Mouse (Mus musculus): ENCODE measurements around the gene Psma6. TPM values are rescaled to one million over a fixed set of nuclear protein-coding genes. Genes with fewer than 3 reads are reported as not detected.
A peak's percentile ranks its signal among the peaks of the same experiment; 100 is the strongest.

Gene Psma6
- polyA plus RNA-seq, 1 experiment from 2014 or later, result 418 TPM

DNA sequence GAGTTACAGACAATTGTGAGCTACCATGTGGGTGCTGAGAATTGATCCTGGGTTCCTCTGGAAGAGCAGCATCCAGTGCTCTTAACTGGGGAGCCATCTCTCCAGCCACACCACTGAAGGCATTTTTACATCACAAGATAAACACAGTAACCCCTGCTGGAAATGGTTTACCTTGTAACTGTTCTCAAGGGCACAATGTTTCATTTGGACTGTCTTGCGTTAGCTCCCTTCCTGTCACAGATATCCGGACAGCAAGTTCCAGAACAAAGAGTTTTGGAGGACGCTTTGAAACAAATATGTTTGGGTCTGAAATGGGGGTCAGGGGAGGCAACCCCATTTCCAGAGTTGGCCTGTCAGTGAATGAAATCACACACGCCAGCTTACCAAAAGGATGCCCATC is 61.6 kb downstream of the Psma6 start:
- no peak overlapping the region for H3K4me3 ChIP-seq (ENCODE audit: low read length)
- no peaks in the 10 kb centered on the region for H3K27me3 ChIP-seq (ENCODE audit: insufficient read depth, low read length)
- H3K4me1 ChIP-seq (ENCODE audit: insufficient read depth, low read length), result peaks cover 38% of the 10 kb centered on the region
- H3K9me3 ChIP-seq (ENCODE audit: low read length), result no peaks in the 10 kb centered on the region
- no peak overlapping the region for H3K27ac ChIP-seq (ENCODE audit: low read length)
- 60% methylated on average over 4 of the region's 4 CpGs for WGBS
- no peaks in the 10 kb centered on the region for H3K36me3 ChIP-seq (ENCODE audit: insufficient read depth, low read length)
- no peak overlapping the region for H3K9ac ChIP-seq (replicated peaks; ENCODE audit: low read length)
- no peak overlapping the region for H3K4me2 ChIP-seq (replicated peaks; ENCODE audit: low read depth, low read length)
- no peak for ATAC-seq (ENCODE audit: low FRiP score, low TSS enrichment)

GRCm38 (mm10) chr12:55446366-55446745 is 62.3 kb downstream of the Psma6 start:
- H3K4me3 ChIP-seq (ENCODE audit: low read length), result no peak overlapping the region
- no peaks in the 10 kb centered on the region for H3K27me3 ChIP-seq (ENCODE audit: insufficient read depth, low read length)
- ATAC-seq (ENCODE audit: low FRiP score, low TSS enrichment), result peak; percentile 5; the same call in 1 of the 2 replicates
- no peaks in the 10 kb centered on the region for H3K9me3 ChIP-seq (ENCODE audit: low read length)
- H3K4me2 ChIP-seq (replicated peaks; ENCODE audit: low read depth, low read length), result no peak overlapping the region
- 85% methylated on average over 4 of the region's 4 CpGs for WGBS
- H3K9ac ChIP-seq (replicated peaks; ENCODE audit: low read length), result peak overlapping the region; percentile 17; the same call in 1 of the 2 replicates
- H3K4me1 ChIP-seq (ENCODE audit: insufficient read depth, low read length), result peaks cover 40% of the 10 kb centered on the region
- no peaks in the 10 kb centered on the region for H3K36me3 ChIP-seq (ENCODE audit: insufficient read depth, low read length)
- H3K27ac ChIP-seq (ENCODE audit: low read length), result peak overlapping the region; percentile 85

- H3K9me3 ChIP-seq (ENCODE audit: low read length), result no peaks in the 10 kb centered on the region
- ATAC-seq (ENCODE audit: low FRiP score, low TSS enrichment), result peak; percentile 60
- no peak overlapping the region for H3K4me2 ChIP-seq (replicated peaks; ENCODE audit: low read depth, low read length)
- WGBS, result 22% methylated on average over 13 of the region's 13 CpGs
- no peaks in the 10 kb centered on the region for H3K27me3 ChIP-seq (ENCODE audit: insufficient read depth, low read length)
- H3K36me3 ChIP-seq (ENCODE audit: insufficient read depth, low read length), result no peaks in the 10 kb centered on the region
- peaks cover 40% of the 10 kb centered on the region for H3K4me1 ChIP-seq (ENCODE audit: insufficient read depth, low read length)
- H3K9ac ChIP-seq (replicated peaks; ENCODE audit: low read length), result peak overlapping the region; percentile 17; the same call in 1 of the 2 replicates
- peak overlapping the region; percentile 85 for H3K27ac ChIP-seq (ENCODE audit: low read length)
- no peak overlapping the region for H3K4me3 ChIP-seq (ENCODE audit: low read length)
Observed at GRCm38 (mm10) chr12:55446746-55447395, 62.8 kb downstream of the Psma6 start.

GRCm38 (mm10) chr12:55447396-55447760 is 63.4 kb downstream of the Psma6 start:
- 65% methylated on average over 11 of the region's 11 CpGs for WGBS
- H3K9ac ChIP-seq (replicated peaks; ENCODE audit: low read length), result no peak overlapping the region
- H3K36me3 ChIP-seq (ENCODE audit: insufficient read depth, low read length), result no peaks in the 10 kb centered on the region
- no peak overlapping the region for H3K4me2 ChIP-seq (replicated peaks; ENCODE audit: low read depth, low read length)
- H3K27ac ChIP-seq (ENCODE audit: low read length), result peak overlapping the region; percentile 85
- no peak overlapping the region for H3K4me3 ChIP-seq (ENCODE audit: low read length)
- no peak for ATAC-seq (ENCODE audit: low FRiP score, low TSS enrichment)
- H3K9me3 ChIP-seq (ENCODE audit: low read length), result no peaks in the 10 kb centered on the region
- no peaks in the 10 kb centered on the region for H3K27me3 ChIP-seq (ENCODE audit: insufficient read depth, low read length)
- peaks cover 44% of the 10 kb centered on the region for H3K4me1 ChIP-seq (ENCODE audit: insufficient read depth, low read length)

DNA sequence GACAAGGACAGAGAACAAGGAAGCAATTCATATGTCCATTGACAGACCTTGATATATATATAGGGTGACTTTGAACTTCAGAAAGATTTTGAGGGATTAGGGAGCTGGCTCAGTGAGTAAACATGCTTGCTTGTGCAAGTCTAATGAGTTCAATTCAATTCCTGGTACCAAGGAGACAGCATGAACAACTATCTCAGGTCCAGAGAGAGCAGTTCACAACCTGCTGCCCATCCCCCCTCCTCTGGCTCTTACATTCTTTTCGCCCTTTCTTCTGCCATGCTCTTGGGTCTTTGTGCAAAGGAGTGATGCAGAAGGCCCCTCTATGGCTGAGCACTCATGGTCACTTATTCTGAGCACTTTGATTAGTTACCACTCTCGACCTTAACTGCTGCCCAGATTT is 64.4 kb downstream of the Psma6 start:
- Histone ChIP-seq H3K9ac (replicated peaks; ENCODE audit: low read length) (no peak overlapping the region), H3K36me3 (ENCODE audit: insufficient read depth, low read length) (no peaks in the 10 kb centered on the region), H3K4me1 (ENCODE audit: insufficient read depth, low read length) (peaks cover 48% of the 10 kb centered on the region), H3K27me3 (ENCODE audit: insufficient read depth, low read length) (no peaks in the 10 kb centered on the region), H3K4me2 (replicated peaks; ENCODE audit: low read depth, low read length) (no peak overlapping the region), H3K4me3 (ENCODE audit: low read length) (no peak overlapping the region), H3K27ac (ENCODE audit: low read length) (no peak overlapping the region), H3K9me3 (ENCODE audit: low read length) (no peaks in the 10 kb centered on the region)
- no peak for ATAC-seq (ENCODE audit: low FRiP score, low TSS enrichment)
- 87% methylated on average over 2 of the region's 2 CpGs for WGBS

DNA sequence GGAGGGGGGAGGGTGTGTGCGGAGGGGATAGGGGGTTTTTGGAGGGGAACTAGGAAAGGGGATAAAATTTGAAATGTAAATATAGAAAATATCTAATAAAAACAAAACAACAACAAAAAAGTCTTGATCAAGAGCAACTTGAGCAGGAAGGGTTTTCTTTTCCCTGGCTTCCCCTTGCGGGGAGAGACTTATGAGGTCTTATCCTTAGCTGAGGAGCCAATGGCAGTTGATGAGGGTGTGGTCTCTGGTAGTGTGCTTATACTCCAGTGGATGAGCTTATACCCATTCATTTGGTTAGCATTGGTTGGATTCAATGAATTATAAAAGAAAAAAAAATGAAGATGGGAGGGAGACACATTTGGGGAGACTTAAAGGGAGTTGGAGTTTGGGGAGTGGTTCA is 65.0 kb downstream of the Psma6 start:
- Histone ChIP-seq H3K4me3 (ENCODE audit: low read length) (no peak overlapping the region), H3K27me3 (ENCODE audit: insufficient read depth, low read length) (no peaks in the 10 kb centered on the region), H3K36me3 (ENCODE audit: insufficient read depth, low read length) (no peaks in the 10 kb centered on the region), H3K27ac (ENCODE audit: low read length) (no peak overlapping the region), H3K9me3 (ENCODE audit: low read length) (no peaks in the 10 kb centered on the region), H3K9ac (replicated peaks; ENCODE audit: low read length) (no peak overlapping the region), H3K4me2 (replicated peaks; ENCODE audit: low read depth, low read length) (no peak overlapping the region), H3K4me1 (ENCODE audit: insufficient read depth, low read length) (peaks cover 48% of the 10 kb centered on the region)
- no peak for ATAC-seq (ENCODE audit: low FRiP score, low TSS enrichment)
- WGBS, result 94% methylated on average over 2 of the region's 2 CpGs

DNA sequence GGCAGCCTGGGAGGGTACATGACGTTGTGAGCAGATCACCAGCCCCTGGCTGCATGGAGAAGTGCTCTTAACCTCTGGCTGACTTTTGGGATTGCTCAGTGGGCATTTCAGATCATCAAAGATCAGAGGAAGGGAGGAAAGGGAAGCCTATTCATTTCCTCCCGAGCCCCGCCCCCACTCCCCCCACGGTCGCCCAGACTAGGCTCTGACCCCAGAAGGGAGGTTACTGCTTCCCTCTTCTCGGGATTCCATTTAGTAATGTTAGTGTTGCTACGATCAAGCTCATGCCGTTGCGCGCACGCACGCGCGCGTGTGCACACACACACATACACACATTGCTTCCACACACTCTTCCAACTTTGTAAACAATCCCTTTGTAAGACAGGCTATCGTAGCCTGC is 66.4 kb downstream of the Psma6 start:
- 45% methylated on average over 16 of the region's 16 CpGs for WGBS
- no peak; the same call in 1 of the 2 replicates for ATAC-seq (ENCODE audit: low FRiP score, low TSS enrichment)

GRCm38 (mm10) chr12:55452839-55453238 is 68.8 kb downstream of the Psma6 start:
- ATAC-seq (ENCODE audit: low FRiP score, low TSS enrichment), result no peak
- H3K27me3 ChIP-seq (ENCODE audit: insufficient read depth, low read length), result no peaks in the 10 kb centered on the region
- peaks cover 28% of the 10 kb centered on the region for H3K4me1 ChIP-seq (ENCODE audit: insufficient read depth, low read length)
- H3K4me3 ChIP-seq (ENCODE audit: low read length), result no peak overlapping the region
- 32% methylated on average over 5 of the region's 5 CpGs for WGBS
- H3K36me3 ChIP-seq (ENCODE audit: insufficient read depth, low read length), result no peaks in the 10 kb centered on the region
- no peak overlapping the region for H3K9ac ChIP-seq (replicated peaks; ENCODE audit: low read length)
- no peak overlapping the region for H3K4me2 ChIP-seq (replicated peaks; ENCODE audit: low read depth, low read length)
- peak overlapping the region; percentile 81 for H3K27ac ChIP-seq (ENCODE audit: low read length)
- H3K9me3 ChIP-seq (ENCODE audit: low read length), result no peaks in the 10 kb centered on the region

More for the DNA sequence above, 66.4 kb downstream of the Psma6 start:
- Histone ChIP-seq H3K4me3 (ENCODE audit: low read length) (no peak overlapping the region), H3K4me1 (ENCODE audit: insufficient read depth, low read length) (peaks cover 48% of the 10 kb centered on the region), H3K27ac (ENCODE audit: low read length) (0 out of 2 replicates have a peak overlapping the region, but pooled peaks have one; percentile 29), H3K9me3 (ENCODE audit: low read length) (no peaks in the 10 kb centered on the region), H3K4me2 (replicated peaks; ENCODE audit: low read depth, low read length) (peak overlapping the region; percentile 26; the same call in 1 of the 2 replicates), H3K36me3 (ENCODE audit: insufficient read depth, low read length) (no peaks in the 10 kb centered on the region), H3K27me3 (ENCODE audit: insufficient read depth, low read length) (no peaks in the 10 kb centered on the region), H3K9ac (replicated peaks; ENCODE audit: low read length) (peak overlapping the region; percentile 12; the same call in 1 of the 2 replicates)

- Histone ChIP-seq H3K4me2 (replicated peaks; ENCODE audit: low read depth, low read length) (no peak overlapping the region), H3K27ac (ENCODE audit: low read length) (peak overlapping the region; percentile 25; the same call in 1 of the 2 replicates), H3K36me3 (ENCODE audit: insufficient read depth, low read length) (no peaks in the 10 kb centered on the region), H3K4me1 (ENCODE audit: insufficient read depth, low read length) (peaks cover 28% of the 10 kb centered on the region), H3K4me3 (ENCODE audit: low read length) (no peak overlapping the region), H3K27me3 (ENCODE audit: insufficient read depth, low read length) (no peaks in the 10 kb centered on the region), H3K9me3 (ENCODE audit: low read length) (no peaks in the 10 kb centered on the region), H3K9ac (replicated peaks; ENCODE audit: low read length) (no peak overlapping the region; the same call in 1 of the 2 replicates)
- no peak for ATAC-seq (ENCODE audit: low FRiP score, low TSS enrichment)
- 62% methylated on average over 4 of the region's 4 CpGs for WGBS
Observed at GRCm38 (mm10) chr12:55453924-55454323, 69.9 kb downstream of the Psma6 start.

DNA sequence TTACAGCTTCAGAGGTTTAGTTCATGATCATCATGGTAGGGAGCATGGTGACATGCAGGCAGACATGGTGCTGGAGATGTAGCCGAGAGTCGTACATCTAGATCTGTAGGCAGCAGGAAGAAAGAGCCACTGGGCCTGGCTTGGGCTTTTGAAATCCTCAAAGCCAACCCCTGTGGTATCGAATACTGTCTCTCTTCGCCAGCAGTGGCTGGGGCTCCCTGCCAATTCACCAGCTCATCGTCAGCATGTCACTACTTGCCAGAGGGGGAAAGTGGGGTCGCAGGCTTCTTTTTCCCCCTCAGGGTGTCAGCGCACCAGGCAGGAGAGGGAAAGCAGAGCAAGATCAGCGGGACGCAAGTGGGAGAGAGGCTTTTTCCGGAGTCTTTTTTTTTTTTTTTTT is 71.2 kb downstream of the Psma6 start:
- ATAC-seq (ENCODE audit: low FRiP score, low TSS enrichment), result no peak
- WGBS, result 91% methylated on average over 10 of the region's 10 CpGs

More for the DNA sequence above, 71.2 kb downstream of the Psma6 start:
- H3K4me2 ChIP-seq (replicated peaks; ENCODE audit: low read depth, low read length), result no peak overlapping the region
- H3K27ac ChIP-seq (ENCODE audit: low read length), result no peak overlapping the region
- H3K9me3 ChIP-seq (ENCODE audit: low read length), result no peaks in the 10 kb centered on the region
- H3K36me3 ChIP-seq (ENCODE audit: insufficient read depth, low read length), result no peaks in the 10 kb centered on the region
- no peak overlapping the region for H3K9ac ChIP-seq (replicated peaks; ENCODE audit: low read length)
- H3K4me1 ChIP-seq (ENCODE audit: insufficient read depth, low read length), result peaks cover 25% of the 10 kb centered on the region
- no peaks in the 10 kb centered on the region for H3K27me3 ChIP-seq (ENCODE audit: insufficient read depth, low read length)
- H3K4me3 ChIP-seq (ENCODE audit: low read length), result no peak overlapping the region

Data from kidney, embryonic 16.5 days (tissue).